Mouse (Mus musculus) megakaryocyte, embryonic 14.5 days (primary cell): ENCODE data around the gene Cgas. TPM values are rescaled to one million over a fixed set of nuclear protein-coding genes. Genes with fewer than 3 reads are reported as not detected.

Experiments used
- H3K27me3 ChIP-seq: replicated peaks from 2 replicates; pipeline ENCODE3; 2012; ENCODE audit warnings: inconsistent platforms
- H3K36me3 ChIP-seq: replicated peaks from 2 replicates; pipeline ENCODE3; 2012; ENCODE audit warnings: low read length, inconsistent platforms, mixed read lengths
- H3K4me1 ChIP-seq: 2 replicates; pipeline ENCODE4 v1.6.1; 2012; ENCODE audit warnings: inconsistent platforms
- H3K4me3 ChIP-seq: replicated peaks from 2 replicates; pipeline ENCODE3; 2012; ENCODE audit warnings: moderate library complexity, mild to moderate bottlenecking, inconsistent platforms
- H3K9me3 ChIP-seq: 2 replicates; pipeline ENCODE4 v1.6.1; 2012; ENCODE audit warnings: inconsistent platforms
- FLI1 ChIP-seq: IDR thresholded peaks from 2 replicates; pipeline ENCODE4 v1.6.1; 2012; ENCODE audit warnings: low read length, inconsistent platforms, mixed read lengths
- GATA1 ChIP-seq: IDR thresholded peaks from 3 replicates; pipeline ENCODE4 v1.6.1; 2012; ENCODE audit warnings: mixed read lengths, low read length, inconsistent platforms, borderline replicate concordance
- polyA plus RNA-seq: library from polyadenylated mRNA; stranded (reverse); fragments of >175 nt; gene quantifications from 2 replicates; pipeline ENCODE4 v1.2.3, GENCODE M21; 2012; ENCODE audit warnings: low replicate concordance; ENCODE audit not compliant: insufficient read depth

Cgas gene
- polyA plus RNA-seq, 1 experiment = 2.0 TPM

DNA sequence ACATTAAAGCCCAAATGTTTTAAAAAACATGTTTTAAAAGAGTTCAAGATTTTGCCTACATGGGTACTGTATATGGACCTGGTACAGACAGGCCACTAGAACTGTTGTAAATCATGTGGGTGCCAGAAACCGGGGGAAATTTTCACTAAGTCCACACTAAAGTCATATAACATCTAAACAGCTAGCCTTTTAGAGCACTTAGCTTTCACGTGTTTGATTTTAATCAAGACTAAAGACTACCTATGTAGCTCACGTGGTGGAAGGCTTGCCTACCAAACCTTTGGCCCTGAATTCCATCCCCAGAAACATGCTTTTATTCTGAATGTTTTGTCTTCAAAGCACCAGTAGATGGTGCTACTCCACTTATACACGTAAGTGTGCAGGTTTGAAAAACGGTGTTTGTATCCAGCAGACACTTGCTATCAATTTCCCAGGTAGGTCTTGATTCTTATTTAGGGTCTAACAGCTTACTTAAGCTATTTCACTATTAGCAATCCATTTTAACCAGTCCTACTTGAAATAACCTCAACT, 34.0 kb upstream of the Cgas start:
- peaks cover 75% of the 10 kb centered on the region for H3K36me3 ChIP-seq
- TF ChIP-seq FLI1 (no peak), GATA1 (no peak)
- no peaks in the 10 kb centered on the region for H3K9me3 ChIP-seq
- peaks cover 17% of the 10 kb centered on the region for H3K4me1 ChIP-seq
- no peak overlapping the region for H3K4me3 ChIP-seq
- no peaks in the 10 kb centered on the region for H3K27me3 ChIP-seq

DNA sequence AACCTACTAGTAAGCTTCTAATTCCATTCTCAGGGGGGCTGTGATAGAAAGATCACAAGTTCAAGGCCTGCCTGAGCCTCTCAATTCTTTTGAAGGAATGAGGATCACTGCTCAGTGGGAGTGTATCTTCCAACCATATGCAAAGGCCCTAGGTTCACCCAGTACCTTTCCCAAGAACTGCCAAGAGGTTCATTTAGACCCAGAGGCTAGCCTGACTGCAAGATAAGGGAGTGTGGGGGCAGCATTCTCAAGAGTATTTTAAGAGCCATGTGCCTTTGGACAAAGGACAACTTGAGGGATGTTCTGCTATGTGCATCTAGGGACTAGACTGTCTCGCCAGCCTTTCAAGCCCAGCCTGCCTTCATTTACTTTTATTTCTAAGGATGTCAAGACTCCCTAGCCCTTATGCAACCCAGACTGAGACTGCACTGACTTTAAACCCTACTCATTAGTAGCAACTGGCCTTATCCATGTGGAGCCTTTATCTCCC, 33.5 kb upstream of the Cgas start:
- Histone ChIP-seq H3K36me3 (peaks cover 77% of the 10 kb centered on the region), H3K4me1 (peaks cover 14% of the 10 kb centered on the region; the same call in 1 of the 2 replicates), H3K4me3 (no peak overlapping the region), H3K9me3 (no peaks in the 10 kb centered on the region), H3K27me3 (no peaks in the 10 kb centered on the region)
- no peak for TF ChIP-seq FLI1
- TF ChIP-seq GATA1 = no peak

DNA sequence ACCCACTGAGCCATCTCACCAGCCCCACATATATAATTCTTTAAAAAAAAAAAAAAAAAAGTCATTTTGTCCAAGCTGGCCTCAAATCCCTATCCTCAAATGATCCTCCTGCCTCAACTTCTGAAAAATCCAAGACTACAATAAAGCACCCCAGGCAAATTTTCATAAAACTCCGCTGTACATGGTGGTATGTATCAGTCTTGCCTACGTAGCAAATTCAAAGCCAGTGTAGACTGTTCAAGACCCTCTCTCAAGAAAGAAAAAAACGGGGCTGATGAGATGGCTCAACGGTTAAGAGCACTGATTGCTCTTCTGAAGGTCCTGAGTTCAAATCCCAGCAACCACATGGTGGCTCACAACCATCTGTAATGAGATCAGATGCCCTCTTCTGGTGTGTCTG, 32.8 kb upstream of the Cgas start:
- no peak for TF ChIP-seq GATA1
- no peak for TF ChIP-seq FLI1
- Histone ChIP-seq H3K36me3 (peaks cover 82% of the 10 kb centered on the region), H3K9me3 (no peaks in the 10 kb centered on the region), H3K4me3 (no peak overlapping the region), H3K4me1 (peaks cover 14% of the 10 kb centered on the region; the same call in 1 of the 2 replicates), H3K27me3 (no peaks in the 10 kb centered on the region)

DNA sequence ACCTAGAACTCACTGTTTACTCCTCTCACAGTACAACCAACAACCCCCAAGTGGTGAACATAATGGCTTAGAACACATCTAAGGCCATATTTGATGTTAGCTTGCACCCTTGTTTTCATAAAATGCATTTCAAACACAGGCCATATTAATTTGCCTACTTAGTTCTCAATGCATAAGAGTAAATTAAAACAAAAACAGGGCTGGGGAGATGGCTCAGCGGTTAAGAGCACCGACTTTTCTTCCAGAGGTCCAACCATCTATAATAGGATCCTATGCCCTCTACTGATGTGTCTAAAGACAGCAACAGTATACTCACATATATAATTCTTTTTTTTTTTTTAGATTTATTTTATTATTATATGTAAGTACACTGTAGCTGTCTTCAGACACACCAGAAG, 32.3 kb upstream of the Cgas start:
- no peak overlapping the region for H3K4me3 ChIP-seq
- H3K36me3 ChIP-seq = peaks cover 85% of the 10 kb centered on the region
- peaks cover 14% of the 10 kb centered on the region; the same call in 1 of the 2 replicates for H3K4me1 ChIP-seq
- no peaks in the 10 kb centered on the region for H3K27me3 ChIP-seq
- H3K9me3 ChIP-seq = no peaks in the 10 kb centered on the region
- no peak for TF ChIP-seq FLI1
- TF ChIP-seq GATA1 = no peak

DNA sequence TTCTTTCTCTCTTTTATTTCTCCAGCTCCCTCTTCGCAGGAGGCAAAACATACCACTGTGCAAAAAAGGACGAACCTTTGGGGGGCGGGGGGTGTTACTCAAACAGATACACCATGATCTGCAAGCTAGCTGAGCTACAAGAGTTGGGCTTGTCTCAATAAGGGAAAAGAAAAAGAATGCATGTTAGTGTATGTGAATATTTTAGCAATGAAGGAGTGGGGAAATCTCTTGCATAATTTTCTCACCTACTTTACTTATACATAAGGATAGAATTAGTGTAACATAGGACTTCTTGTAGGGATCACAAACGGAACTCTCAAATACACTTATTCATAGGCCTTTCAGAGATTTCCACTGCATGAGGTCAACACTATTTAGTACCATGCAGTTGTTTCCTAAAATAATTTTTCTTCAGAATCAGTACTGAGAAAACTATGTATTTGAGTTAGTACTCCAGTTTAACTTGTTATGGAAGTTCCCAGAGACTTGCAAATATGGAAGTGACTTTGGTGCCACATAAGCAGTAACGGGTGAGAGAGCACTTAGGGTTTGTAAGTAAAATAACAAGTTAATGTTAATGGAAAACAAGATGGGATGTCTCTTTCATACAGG, 31.8 kb upstream of the Cgas start:
- H3K4me3 ChIP-seq = no peak overlapping the region
- H3K27me3 ChIP-seq = no peaks in the 10 kb centered on the region
- H3K4me1 ChIP-seq = peaks cover 14% of the 10 kb centered on the region; the same call in 1 of the 2 replicates
- peaks cover 85% of the 10 kb centered on the region for H3K36me3 ChIP-seq
- no peak for TF ChIP-seq FLI1
- no peak for TF ChIP-seq GATA1
- no peaks in the 10 kb centered on the region for H3K9me3 ChIP-seq

DNA sequence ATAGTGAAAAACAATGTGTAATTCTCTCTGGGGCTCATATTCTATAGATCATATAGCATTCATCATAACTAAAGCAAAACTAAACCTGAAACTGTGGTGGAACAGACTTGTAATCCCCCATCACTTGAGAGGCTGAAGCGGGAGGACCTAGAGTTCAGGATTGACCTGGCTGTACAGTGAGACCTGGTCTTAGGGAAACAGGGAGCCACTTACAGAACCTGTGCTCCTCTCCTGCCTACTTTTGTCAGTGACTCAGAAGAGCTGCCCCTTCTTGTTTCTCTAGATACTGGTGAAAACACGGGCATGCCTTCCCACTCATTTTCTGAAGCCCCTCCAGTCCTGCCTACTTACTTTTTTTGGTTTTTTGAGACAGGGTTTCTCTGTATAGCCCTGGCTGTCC, 31.2 kb upstream of the Cgas start:
- no peak overlapping the region for H3K4me3 ChIP-seq
- H3K27me3 ChIP-seq = no peaks in the 10 kb centered on the region
- no peaks in the 10 kb centered on the region for H3K9me3 ChIP-seq
- TF ChIP-seq FLI1 = no peak
- TF ChIP-seq GATA1 = no peak
- peaks cover 14% of the 10 kb centered on the region; the same call in 1 of the 2 replicates for H3K4me1 ChIP-seq
- H3K36me3 ChIP-seq = peaks cover 84% of the 10 kb centered on the region

DNA sequence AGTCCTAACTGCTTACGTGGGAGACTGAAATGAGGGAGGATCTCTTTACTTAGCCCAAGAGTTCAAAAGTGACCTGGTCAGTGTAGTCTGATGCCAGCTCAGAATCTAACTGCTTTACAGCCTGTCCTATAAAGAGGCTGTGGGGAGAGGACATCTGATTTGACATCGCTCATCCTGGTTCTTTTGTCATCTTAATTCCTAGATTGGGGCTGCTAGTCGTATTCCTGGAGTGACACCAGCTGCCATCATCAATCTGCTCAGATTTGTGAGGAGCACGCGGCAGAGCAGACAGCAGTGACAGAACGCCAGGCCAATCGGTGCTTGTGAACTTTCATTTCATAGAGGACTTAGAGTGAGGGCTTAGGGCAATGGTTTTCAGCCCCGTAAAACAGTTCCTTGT, 30.6 kb upstream of the Cgas start:
- H3K9me3 ChIP-seq = no peaks in the 10 kb centered on the region
- H3K4me3 ChIP-seq = no peak overlapping the region
- peaks cover 8% of the 10 kb centered on the region; the same call in 1 of the 2 replicates for H3K4me1 ChIP-seq
- TF ChIP-seq GATA1 = no peak
- no peak for TF ChIP-seq FLI1
- no peaks in the 10 kb centered on the region for H3K27me3 ChIP-seq
- peaks cover 84% of the 10 kb centered on the region for H3K36me3 ChIP-seq

DNA sequence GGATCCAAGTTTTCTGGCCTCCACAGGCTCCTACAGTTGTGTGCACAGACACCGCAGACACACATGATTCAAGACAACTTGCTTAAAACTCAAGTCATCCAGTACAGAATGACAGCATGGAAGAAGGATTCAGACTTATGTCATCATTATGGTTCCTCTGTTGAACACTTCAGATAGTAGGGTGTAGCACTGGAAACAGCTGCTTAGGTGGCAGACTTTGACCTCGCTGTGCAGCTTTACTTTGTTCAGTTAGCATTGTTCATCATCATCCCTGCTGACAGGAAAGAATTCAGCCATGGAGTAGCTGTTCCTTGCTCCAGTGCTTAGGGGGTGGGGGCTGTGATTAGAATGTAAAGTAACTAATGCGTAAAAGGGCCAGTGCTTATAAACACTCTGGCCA, 22.7 kb upstream of the Cgas start:
- Histone ChIP-seq H3K4me3 (no peak overlapping the region), H3K36me3 (peaks cover 87% of the 10 kb centered on the region), H3K9me3 (no peaks in the 10 kb centered on the region), H3K4me1 (peaks cover 33% of the 10 kb centered on the region), H3K27me3 (no peaks in the 10 kb centered on the region)
- TF ChIP-seq FLI1 (no peak), GATA1 (no peak)

DNA sequence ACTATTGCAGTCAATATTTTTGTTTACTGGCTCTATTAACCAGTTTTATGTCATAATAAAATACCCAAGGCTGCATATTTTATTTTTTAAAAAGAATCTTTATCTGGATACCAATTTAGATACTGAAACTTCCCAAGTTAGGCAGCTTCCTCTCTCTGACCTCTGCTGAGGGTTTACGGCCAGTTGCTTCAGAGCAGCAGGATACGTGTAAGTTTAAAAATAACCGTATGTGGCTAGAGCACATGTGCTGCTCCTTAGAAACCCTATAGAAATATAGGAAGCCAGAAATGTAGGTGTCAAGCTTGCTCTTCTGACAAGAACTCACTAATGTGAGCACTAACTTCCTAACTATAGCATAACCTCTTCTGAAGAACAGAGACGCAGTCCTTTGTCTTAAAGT, 20.3 kb upstream of the Cgas start:
- peaks cover 87% of the 10 kb centered on the region for H3K36me3 ChIP-seq
- TF ChIP-seq FLI1 = no peak
- TF ChIP-seq GATA1 = no peak
- no peaks in the 10 kb centered on the region for H3K9me3 ChIP-seq
- no peak overlapping the region for H3K4me3 ChIP-seq
- H3K27me3 ChIP-seq = no peaks in the 10 kb centered on the region
- H3K4me1 ChIP-seq = peaks cover 41% of the 10 kb centered on the region

DNA sequence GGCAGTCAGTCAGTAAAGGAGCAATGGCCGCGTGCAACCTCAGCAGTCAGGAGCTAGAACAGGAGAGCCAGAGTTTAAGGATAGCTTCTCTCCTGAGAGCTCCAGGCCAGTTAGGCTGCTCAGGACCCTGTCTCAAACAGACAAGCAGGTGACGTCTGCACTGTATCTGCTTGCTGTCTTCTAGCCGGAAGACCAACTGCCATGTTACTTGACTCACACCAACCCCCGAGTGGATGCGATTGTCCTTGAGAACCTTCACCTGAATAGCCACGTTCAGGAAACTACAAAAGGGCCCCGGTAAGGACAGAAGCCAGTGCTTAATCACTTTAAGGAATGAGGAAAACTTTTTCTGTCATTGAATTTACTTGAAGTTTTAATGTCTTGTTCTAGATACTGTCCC, 14.0 kb upstream of the Cgas start:
- peaks cover 34% of the 10 kb centered on the region for H3K4me1 ChIP-seq
- TF ChIP-seq FLI1 = no peak
- TF ChIP-seq GATA1 = no peak
- H3K9me3 ChIP-seq = no peaks in the 10 kb centered on the region
- no peak overlapping the region for H3K4me3 ChIP-seq
- H3K27me3 ChIP-seq = no peaks in the 10 kb centered on the region
- H3K36me3 ChIP-seq = peaks cover 89% of the 10 kb centered on the region
